Mouse (Mus musculus): Measurements from ENCODE around the gene Abhd18. TPM values are rescaled to one million over a fixed set of nuclear protein-coding genes. Genes with fewer than 3 reads are reported as not detected.
"Not testable (repeated sequence)": the region's sequence is repeated elsewhere in the genome, so short reads cannot be mapped to it uniquely, and the experiment has no call there.

The Abhd18 gene
- total RNA-seq (2021): 10 to 100 TPM; 13.5 to 15.2 TPM

- DNase-seq (ENCODE audit: extremely low spot score in 1 of 2, low spot score in 2 of 2); intact Hi-C loops (cut with DNase I): not testable (repeated sequence)
Observed at GRCm38 (mm10) chr3:40846957-40847017, at the start of gene Abhd18. TSS of gene Abhd18 (plus strand) at chr3:40846970.

- intact Hi-C loops (cut with DNase I): no loop called here
- DNase-seq (ENCODE audit: extremely low spot score in 1 of 2, low spot score in 2 of 2): no peak
Observed at GRCm38 (mm10) chr3:40798054-40798453, 48.7 kb upstream of the Abhd18 start.

GRCm38 (mm10) chr3:40798500-40798899 is 48.3 kb upstream of the Abhd18 start:
- intact Hi-C loops (cut with DNase I): no loop called here
- peak; percentile 28 to 45 for DNase-seq (ENCODE audit: extremely low spot score in 1 of 2, low spot score in 2 of 2)

DNA sequence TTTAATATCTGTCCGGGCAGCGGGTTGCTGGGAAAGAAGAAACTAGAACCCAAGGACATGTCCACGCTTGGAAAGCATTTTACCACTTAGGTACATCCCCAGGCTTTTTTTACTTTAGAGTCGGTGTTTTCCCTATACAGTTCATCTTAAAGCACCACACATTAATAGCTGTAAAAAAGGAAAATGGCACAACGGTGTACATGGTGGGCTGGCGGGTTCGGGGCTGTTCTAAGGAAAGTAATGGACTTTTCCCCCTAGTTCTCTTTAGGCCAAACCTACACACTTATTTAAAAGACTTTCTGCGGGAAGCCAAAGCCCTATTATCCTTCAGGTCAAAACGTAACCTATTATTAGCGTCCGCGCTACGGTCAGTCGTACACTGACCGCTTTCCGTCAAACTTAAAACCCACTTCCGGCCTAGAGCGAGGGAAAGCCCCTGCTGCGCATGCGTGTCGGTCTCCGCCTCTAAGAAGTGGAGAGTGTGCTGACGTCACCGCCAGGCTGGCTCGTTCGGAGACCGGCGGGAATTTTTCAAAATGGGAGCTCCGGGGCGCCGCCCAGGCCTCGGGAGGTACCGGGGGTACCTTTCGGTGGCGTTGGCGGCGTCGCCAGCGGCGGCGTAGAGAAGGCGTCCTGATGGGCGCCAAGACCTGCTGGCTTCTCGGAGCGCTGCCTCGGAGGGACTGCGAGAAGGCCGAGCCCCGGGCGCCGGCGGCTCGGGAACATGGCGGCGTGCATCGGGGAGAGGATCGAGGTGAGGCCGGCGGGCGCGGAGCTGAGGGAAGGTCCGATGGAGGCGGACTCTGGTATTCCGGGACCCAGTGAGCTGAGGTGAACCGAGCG is 47.0 kb upstream of the Abhd18 start, which contains the start of gene Plk4:
Plk4 (plus strand) TSS at position 490 of the 843 bp plus-strand sequence.
- DNase-seq (ENCODE audit: extremely low spot score in 1 of 2, low spot score in 2 of 2): peak; percentile 95 to 98
- intact Hi-C loops (cut with DNase I): no loop called here

- peak in 1 of 2 experiments; percentile 71 for DNase-seq (ENCODE audit: extremely low spot score in 1 of 2, low spot score in 2 of 2)
- intact Hi-C loops (cut with DNase I): no loop called here
Observed at GRCm38 (mm10) chr3:40800373-40800823, 46.4 kb upstream of the Abhd18 start.

DNA sequence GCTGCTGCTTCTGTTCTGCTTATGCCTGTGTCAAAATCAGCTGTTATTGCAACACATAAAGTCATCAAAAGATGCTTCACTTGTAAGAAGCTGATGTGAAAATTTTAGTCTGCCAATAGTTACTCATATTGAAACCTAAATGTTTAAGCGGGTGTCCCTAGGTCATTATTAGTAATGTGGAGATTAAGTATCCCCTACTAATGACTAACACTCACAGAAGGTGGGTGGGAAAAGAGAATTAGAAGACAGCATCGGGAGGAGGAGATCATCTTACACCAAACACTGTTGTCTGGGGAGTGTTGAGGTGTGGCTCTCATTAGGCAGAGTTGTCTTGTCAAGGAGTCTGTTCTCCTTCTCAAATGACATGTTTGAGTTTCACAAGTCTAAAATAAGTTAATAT is 39.9 kb upstream of the Abhd18 start:
- DNase-seq (ENCODE audit: extremely low spot score in 1 of 2, low spot score in 2 of 2): no peak
- intact Hi-C loops (cut with DNase I): no loop called here

DNA sequence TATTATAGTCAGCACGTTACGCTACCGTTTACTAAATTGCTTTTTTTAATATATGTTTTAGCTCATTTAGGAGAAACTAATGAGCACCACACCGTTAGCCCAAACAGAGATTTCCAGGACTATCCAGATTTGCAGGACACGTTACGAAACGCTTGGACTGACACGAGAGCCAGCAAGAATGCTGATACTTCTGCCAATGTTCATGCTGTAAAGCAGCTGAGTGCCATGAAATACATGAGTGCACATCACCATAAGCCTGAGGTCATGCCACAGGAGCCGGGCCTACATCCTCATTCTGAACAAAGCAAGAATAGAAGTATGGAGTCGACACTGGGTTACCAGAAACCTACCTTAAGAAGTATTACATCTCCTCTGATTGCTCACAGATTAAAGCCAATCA is 38.1 kb upstream of the Abhd18 start:
- intact Hi-C loops (cut with DNase I): no loop called here
- no peak for DNase-seq (ENCODE audit: extremely low spot score in 1 of 2, low spot score in 2 of 2)

- no peak for DNase-seq (ENCODE audit: extremely low spot score in 1 of 2, low spot score in 2 of 2)
- intact Hi-C loops (cut with DNase I): no loop called here
Observed at GRCm38 (mm10) chr3:40809894-40810293, 36.9 kb upstream of the Abhd18 start.

GRCm38 (mm10) chr3:40813275-40813674 is 33.5 kb upstream of the Abhd18 start:
- intact Hi-C loops (cut with DNase I): no loop called here
- no peak for DNase-seq (ENCODE audit: extremely low spot score in 1 of 2, low spot score in 2 of 2)

GRCm38 (mm10) chr3:40845521-40845920 is 1.2 kb upstream of the Abhd18 start:
- DNase-seq (ENCODE audit: extremely low spot score in 1 of 2, low spot score in 2 of 2); intact Hi-C loops (cut with DNase I): not testable (repeated sequence)

DNA sequence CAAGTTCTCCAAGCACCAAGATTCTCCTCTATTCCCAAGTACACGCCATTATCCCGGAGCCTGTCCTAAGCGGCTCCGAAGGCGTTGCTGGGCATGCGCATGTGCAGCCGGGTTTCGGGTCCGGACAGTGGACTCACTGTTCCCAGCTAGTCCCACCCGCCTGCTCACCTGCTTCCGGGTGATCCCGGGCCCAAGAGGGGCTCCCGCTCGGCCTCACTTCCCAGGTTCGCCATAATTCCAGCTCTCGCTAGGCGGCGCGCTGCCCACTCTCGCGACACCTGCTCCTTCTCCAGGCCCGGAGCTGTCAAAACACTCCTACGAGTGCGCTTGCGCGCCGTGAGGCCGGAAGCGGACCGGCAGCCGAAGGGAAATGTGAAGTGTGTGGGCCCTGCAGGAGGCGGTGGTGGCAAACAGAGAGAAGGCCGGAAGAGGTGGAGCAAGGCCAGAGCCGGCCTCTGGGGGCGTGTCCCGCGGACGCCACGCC is 255 bp upstream of the Abhd18 start, which contains the start of gene Mfsd8:
Mfsd8 (minus strand) TSS at position 414 of the 484 bp plus-strand sequence.
- intact Hi-C loops (cut with DNase I): not testable (repeated sequence)
- peak; percentile 94 to 98 for DNase-seq (ENCODE audit: extremely low spot score in 1 of 2, low spot score in 2 of 2)

DNA sequence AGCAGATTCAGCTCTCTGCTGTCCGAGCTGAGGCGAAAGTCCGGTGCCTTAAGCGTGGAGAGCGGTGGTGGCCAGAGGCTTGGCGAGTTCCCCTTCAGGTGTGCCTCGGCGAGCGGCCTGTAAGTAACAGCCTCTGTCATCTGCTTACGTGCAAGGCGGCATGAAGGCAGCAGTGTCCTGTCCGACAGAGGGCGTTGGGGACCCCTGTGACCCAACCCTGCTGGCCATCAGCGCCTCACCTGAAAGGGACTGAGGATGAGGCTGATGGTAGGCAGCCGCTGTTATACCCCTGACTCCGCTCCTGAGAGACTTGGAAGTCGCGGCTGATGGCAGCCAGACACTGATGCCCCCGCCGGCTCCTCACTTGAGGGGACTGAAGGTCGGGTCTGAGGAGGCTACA is 248 bp downstream of the Abhd18 start:
- intact Hi-C loops (cut with DNase I): not testable (repeated sequence)
- DNase-seq (ENCODE audit: extremely low spot score in 1 of 2, low spot score in 2 of 2): peak; percentile 17 to 61

DNA sequence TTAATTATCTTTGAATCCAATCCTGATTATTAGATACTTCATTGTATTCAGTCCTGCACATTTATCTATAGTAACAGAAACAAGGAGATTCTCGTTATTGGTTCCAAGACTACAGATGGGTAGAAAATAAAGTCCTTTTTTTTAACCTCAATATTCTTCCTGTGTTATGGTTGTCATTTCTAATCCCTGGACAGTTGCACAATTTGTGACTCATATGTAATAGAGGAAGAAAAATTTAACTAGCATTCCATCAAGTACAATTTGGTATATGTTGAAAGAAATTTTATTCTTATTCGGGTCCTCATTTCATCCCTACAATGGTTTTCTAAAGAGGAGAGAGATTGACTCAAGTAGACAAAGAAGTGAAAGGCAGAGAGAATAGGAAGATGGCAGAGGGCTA is 1.2 kb downstream of the Abhd18 start:
- DNase-seq (ENCODE audit: extremely low spot score in 1 of 2, low spot score in 2 of 2); intact Hi-C loops (cut with DNase I): not testable (repeated sequence)

DNA sequence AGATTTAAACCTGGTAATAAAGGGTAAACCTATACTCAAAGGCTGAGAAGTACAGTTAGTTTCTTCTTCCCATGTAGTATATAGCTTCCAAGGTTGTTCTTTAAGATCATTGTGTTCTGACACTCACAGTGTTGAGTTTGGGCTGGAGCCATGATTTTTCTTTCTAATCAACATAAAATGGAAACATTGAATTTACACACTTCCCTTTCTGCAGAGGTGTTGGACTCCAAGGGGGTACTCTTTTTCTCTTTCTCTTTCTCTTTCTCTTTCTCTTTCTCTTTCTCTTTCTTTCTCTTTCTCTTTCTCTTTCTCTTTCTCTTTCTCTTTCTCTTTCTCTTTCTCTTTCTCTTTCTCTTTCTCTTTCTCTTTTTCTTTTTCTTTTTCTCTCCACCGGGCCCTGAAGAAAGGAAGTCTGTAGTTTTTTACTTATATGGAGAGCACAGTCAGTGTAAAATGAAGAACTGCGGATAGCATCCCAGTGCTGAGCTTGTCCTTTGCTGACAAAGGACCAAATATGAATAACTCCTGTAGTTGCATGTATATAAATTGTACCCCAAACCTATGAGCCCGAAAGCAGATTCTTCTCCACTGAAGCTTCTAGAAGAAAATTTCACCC is 6.5 kb downstream of the Abhd18 start:
- intact Hi-C loops (cut with DNase I): loop anchor here (5.0 kb wide), 1 partner anchor 44 kb away; no protein-coding TSS in a partner anchor
- DNase-seq (ENCODE audit: extremely low spot score in 1 of 2, low spot score in 2 of 2): not testable (repeated sequence)

GRCm38 (mm10) chr3:40893816-40894258 is 47.1 kb downstream of the Abhd18 start:
- peak; percentile 98 to 99 for DNase-seq (ENCODE audit: extremely low spot score in 1 of 2, low spot score in 2 of 2)
- intact Hi-C loops (cut with DNase I): not testable (repeated sequence)

DNA sequence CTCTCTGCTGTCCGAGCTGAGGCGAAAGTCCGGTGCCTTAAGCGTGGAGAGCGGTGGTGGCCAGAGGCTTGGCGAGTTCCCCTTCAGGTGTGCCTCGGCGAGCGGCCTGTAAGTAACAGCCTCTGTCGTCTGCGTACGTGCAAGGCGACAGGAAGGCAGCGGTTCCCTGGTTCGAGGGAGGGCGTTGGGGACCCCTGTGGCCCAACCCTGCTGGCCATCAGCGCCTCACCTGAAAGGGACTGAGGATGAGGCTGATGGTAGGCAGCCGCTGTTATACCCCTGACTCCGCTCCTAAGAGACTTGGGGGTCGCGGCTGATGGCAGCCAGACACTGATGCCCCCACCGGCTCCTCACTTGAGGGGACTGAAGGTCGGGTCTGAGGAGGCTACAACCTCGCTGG is 47.6 kb downstream of the Abhd18 start:
- intact Hi-C loops (cut with DNase I): not testable (repeated sequence)
- peak in 1 of 2 experiments; percentile 49 for DNase-seq (ENCODE audit: extremely low spot score in 1 of 2, low spot score in 2 of 2)

DNA sequence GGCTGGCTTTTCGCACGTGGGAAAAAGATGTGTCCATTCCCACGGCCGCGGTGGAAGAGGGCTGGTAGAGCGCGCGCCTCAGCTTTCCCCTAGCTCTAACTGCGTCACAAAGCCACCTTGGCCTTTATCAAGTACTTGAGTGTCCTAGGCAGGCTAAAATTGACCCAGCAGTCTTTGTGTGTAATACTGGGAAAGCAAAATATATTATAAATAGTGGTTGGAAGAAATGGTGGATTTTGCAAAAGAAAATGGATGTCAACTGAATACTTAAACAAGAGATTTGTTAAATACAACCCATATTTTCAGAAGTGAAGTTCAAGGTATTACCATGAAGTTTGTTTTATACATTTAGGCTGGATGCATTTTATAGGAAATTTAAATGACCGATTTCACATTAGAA is 55.7 kb downstream of the Abhd18 start, which contains the start of gene 1700034I23Rik:
1700034I23Rik (minus strand) TSS at position 101 of the 400 bp plus-strand sequence.
- intact Hi-C loops (cut with DNase I); DNase-seq (ENCODE audit: extremely low spot score in 1 of 2, low spot score in 2 of 2): not testable (repeated sequence)

- intact Hi-C loops (cut with DNase I): no loop called here
- DNase-seq (ENCODE audit: extremely low spot score in 1 of 2, low spot score in 2 of 2): no peak
Observed at GRCm38 (mm10) chr3:40938189-40938588, 91.4 kb downstream of the Abhd18 start.

DNA sequence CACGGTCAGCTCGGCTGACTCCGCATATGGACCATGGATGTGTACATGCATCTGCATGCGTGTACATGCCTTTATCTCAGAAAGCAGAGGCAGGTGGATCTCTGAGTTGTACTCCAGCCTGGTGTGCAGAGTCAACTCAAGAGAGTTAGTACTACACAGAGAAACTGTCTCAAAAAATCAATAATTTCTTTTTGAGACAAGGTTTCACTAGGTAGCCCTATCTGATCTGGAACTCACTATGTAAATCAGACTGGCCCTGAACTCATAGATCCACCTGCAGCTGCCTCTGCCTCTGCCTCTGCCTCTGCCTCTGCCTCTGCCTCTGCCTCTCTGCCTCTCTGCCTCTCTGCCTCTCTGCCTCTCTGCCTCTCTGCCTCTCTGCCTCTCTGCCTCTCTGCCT is 91.8 kb downstream of the Abhd18 start:
- no peak for DNase-seq (ENCODE audit: extremely low spot score in 1 of 2, low spot score in 2 of 2)
- intact Hi-C loops (cut with DNase I): no loop called here

DNA sequence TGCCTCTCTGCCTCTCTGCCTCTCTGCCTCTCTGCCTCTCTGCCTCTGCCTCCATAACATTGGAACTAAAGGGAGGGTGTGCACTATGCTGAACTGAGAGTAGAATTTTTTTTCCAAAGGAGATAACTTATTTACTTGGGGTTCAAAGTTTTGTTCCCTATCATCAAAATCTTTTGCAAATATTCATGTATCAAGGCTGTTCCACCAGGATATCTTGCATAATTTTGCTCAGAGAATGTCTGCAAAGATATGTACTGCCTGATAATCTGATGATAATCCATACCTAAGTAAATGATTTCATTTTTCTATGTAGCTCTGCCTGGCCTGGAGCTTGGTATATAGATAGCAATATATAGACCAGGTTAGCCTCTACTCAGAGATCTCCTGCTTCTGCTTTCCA is 92.2 kb downstream of the Abhd18 start:
- intact Hi-C loops (cut with DNase I): no loop called here
- no peak for DNase-seq (ENCODE audit: extremely low spot score in 1 of 2, low spot score in 2 of 2)
